Mouse (Mus musculus): ENCODE data around the gene Gm20716.
"Not testable (repeated sequence)": the region's sequence is repeated elsewhere in the genome, so short reads cannot be mapped to it uniquely, and the experiment has no call there.

Gene Gm20716

DNA sequence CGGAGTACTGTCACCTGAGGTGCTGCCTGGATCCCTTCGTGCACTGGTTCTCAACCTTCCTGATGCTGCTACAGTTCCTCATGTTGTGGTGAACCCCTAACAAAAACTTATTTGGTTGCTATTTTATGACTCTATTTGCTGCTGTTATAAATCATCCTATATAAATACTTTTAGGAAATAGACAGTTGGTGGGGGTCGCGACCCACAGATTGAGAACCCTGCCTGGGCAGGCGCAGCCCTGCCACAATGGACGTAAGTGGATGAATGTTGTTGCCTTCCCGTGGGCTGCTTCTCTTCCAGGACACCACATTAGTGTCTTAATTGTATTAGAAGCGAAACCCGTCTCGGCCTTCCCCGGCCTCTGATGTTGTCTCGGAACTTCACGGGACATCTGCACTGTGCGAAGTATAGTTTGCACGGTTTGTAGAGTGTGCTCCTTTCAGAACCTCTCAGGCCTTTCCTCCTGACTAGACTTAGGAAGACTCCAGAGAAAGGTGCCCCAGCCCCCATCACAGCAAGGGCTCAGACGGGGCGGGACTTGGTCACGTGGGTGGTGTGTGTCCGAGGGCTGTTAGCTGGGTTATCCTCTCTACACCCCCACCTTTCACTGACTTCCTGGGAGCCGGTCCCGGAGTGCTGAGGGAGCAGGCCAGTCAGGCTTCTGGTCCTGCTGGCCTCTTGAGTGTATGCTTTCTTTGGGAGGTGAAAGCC lies 63.3 kb downstream of the Gm20716 start:
- no peak for DNase-seq (ENCODE audit: low spot score in 2 of 2)

GRCm38 (mm10) chr2:168161978-168162377 lies 68.2 kb downstream of the Gm20716 start:
- DNase-seq (ENCODE audit: low spot score in 2 of 2): no peak

DNA sequence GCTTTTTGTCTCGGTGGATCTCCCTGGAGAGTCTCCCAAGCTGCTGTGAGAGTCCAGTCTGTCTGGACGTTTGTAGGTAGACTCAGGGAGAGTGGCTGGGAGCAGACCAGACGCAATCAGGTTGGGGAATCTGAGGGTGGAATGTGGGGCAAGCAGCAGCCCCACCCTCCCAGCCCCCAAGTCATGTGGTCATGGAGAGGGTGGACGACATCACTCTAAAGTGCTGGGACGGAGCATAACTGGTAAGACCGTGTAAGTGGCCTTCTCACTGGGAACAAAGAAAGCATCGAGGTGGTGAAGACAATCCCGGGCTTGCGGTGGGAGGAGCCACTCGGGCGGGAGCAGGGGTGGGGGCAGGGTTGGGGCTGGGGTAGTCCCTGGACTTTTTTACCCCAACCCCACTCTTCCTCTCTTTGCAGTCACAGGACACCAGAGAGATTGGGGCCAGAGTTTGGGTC lies 68.6 kb downstream of the Gm20716 start:
- DNase-seq (ENCODE audit: low spot score in 2 of 2): no peak

DNA sequence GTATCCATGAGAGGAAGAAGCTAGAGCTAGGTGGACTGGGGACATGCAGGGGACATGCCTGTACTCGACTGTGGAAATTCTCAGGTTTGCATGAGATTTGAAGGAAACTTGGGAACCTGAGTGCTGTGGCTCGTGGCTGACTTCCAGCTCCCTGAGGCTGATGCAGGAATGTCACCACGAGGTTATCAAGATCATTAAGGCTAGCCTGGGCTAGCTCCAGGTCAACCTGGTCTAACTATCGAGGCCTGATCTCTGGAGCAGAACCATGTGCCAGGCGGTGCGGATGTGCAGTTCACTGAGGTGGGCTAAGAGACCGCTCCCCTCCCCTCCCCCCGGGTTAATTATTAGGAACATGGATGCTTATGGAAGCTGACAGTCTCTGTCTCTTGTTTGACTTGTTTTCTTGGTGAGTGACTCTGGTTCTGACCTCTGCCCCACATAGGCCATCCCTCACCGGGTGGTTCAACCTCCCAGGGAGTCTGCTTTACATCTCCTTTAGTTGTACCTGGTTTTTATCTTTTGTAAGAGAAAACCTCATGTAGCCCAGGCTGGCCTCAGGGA lies 69.7 kb downstream of the Gm20716 start:
- DNase-seq (ENCODE audit: low spot score in 2 of 2): no peak

DNA sequence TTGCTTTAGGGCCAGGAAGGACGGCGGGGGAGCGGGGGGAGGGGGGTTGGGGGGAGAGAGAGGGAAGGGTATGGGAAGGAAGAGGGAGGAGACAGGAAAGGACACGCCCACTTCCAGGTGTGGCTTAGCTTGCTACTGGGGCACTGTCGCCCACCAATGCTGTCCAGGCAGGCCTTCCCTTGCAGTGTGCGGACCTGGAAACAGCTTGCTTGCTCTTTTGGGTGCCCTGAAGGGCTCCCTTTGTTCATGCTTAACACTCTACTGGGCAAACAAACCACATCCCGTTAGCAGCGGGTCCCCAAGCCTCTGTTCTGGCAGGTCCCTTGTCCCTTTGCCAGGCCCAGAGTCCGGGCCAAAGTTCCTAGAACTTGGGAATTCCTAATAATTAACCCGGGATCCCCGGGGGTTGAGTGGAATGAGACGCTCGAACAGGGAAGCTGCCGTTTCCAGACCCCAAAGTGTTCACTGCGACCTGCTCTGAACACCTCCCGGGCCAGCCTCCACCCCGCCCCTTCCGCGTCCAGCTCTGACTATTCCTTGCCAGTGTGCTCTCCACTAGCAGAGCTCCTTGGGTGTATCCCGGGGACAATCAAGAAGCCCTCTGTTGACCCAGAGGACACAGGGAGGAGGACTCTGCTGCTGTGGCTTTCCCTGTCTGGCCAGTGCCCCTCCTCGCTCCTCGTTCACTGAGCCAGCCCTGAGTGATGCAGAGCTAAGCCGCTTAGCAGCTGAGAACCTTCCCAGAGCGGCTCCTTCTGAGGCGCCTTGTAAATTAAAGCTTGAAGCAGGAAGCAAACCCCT lies 71.1 kb downstream of the Gm20716 start:
- DNase-seq (ENCODE audit: low spot score in 2 of 2): no peak

DNA sequence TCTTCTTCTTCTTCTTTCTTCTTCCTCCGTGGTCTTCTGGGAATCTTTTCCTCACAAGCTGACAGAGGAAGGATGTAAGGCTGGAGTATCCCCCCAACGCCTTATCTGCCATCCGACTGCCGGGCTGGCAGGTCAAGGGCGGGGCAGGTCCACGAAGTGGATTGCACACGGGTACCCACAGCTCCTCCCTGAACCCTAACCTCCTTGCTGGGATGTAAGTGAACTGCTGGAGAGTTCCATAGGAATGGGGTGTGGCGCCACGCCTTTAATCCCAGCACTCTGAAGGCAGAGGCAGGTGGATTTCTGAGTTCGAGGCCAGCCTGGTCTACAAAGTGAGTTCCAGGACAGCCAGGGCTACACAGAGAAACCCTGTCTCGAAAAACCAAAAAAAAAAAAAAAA lies 72.2 kb downstream of the Gm20716 start:
- DNase-seq (ENCODE audit: low spot score in 2 of 2): not testable (repeated sequence)

GRCm38 (mm10) chr2:168156361-168156760 lies 73.8 kb downstream of the Gm20716 start:
- DNase-seq (ENCODE audit: low spot score in 2 of 2): no peak

DNA sequence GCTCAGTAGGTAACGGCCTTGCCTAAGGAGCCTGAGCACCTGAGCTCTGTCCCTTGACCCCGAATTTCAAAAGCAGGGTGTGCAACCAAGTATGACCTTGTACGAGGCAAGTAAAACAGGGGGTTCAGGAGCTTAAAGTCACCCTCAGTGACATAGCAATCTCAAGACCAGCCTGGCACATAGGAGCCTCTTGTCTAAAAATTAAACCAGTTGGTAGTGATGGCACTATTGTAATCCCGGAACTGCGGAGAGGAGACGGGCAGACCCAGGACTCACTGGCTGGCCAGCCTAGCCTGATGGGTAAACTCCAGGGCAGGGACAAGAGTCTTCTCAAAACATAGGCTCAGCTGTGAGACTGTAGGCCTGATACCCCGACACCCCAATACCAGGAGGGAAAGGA lies 74.5 kb downstream of the Gm20716 start:
- DNase-seq (ENCODE audit: low spot score in 2 of 2): no peak

DNA sequence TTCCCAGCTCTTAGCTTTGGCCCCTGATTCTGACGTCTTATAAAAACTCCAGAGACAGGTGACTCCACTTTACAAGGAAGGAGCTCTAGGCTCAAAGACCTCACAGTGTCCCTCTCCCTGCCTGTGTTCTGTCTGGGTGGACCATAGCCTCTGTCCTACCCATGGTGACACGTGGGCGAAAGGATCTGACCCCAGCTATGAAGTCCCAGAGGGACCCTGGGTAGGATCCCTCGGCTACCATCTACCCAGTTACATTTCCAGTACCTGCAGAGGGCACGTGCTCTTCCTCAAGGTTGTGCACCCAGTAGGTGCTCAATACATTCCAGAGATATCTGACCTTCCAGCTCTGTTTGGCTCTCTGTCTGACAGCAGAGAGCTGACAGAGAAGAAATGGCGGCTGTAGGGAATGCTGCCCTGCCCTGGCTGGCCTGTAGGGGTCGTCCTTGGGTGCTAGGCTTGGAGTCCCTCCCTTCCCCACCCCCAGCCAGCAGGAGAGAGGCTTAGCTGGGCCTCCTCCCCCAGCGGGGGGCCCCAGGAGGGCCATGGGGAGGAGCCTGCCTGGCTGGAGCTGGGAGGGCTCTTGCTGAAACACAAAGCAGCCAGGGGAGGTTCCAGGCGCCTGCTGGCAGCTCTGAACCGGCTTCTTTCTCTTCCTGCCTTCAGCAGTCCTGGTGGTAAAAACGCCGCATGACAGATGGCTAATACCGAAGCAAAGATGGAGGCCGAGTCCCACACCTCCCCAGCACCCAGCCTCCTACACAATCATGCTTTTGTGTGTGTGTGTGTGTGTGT lies 75.9 kb downstream of the Gm20716 start:
- DNase-seq (ENCODE audit: low spot score in 2 of 2): peak; percentile 30 to 39

GRCm38 (mm10) chr2:168149241-168149640 lies 80.9 kb downstream of the Gm20716 start:
- DNase-seq (ENCODE audit: low spot score in 2 of 2): no peak

DNA sequence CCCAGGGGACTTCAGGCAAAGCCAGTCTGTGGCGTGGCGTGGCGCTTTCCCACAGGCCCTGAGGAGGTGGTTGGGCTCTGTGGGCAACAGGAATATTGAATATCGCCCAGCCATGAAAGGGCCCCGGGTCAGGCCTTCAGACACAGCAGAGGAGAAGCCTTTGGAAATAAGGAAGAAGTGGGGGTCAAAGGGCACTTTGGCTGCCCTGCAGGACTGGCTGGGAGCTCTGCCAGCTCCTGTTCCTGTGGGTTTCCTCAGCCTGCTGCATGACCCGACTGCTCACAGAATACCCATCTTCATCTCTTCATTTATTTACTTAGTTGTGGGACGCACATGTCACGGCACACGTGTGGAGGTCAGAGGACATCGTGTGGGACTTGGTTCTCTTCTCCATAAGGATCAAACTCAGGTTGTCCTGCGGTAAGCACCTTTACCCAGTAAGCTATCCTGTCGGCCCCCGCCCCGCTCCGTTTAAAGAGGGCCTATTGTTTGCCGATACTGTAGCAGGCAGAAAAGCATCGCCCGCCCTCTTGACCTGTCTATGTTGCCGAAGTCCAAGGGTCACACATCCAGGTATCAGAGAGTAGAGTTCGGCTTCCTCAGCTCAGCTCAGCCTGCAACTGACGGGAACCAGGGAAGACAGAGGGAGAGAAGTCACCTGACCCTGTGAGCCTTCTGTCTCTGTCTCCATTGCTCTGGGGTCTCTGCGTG lies 82.3 kb downstream of the Gm20716 start:
- DNase-seq (ENCODE audit: low spot score in 2 of 2): no peak

- no peak for DNase-seq (ENCODE audit: low spot score in 2 of 2)
Observed at GRCm38 (mm10) chr2:168145437-168145836, 84.7 kb downstream of the Gm20716 start.

DNA sequence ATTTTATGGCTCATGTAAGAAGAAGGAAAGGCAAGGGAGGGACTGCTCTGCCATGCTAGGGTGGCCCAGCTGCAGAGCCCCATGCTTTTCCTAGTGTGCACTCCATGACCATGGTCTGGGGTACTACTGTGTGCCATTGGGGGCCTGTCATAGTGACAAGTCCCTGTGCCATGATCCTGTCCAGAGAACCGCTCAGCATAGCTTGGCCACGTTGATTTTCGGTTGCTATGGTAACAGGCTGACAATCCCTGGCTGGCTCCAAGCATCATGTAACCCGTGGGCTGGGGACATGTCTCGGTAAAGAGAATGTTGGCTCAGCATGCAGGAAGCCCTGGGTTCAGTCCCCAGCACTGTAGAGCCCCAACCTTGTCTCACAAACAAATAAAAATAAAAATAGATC lies 86.4 kb downstream of the Gm20716 start:
- no peak for DNase-seq (ENCODE audit: low spot score in 2 of 2)

GRCm38 (mm10) chr2:168137161-168137560 lies 93.0 kb downstream of the Gm20716 start:
- peak in 1 of 2 experiments; percentile 44 for DNase-seq (ENCODE audit: low spot score in 2 of 2)
